Mouse (Mus musculus): ENCODE data around the gene Tmem131. TPM values are rescaled to one million over a fixed set of nuclear protein-coding genes. Genes with fewer than 3 reads are reported as not detected.

Gene Tmem131
- total and polyA plus RNA-seq, 3 experiments, result 51.0 to 298 (median 98.2) TPM

DNA sequence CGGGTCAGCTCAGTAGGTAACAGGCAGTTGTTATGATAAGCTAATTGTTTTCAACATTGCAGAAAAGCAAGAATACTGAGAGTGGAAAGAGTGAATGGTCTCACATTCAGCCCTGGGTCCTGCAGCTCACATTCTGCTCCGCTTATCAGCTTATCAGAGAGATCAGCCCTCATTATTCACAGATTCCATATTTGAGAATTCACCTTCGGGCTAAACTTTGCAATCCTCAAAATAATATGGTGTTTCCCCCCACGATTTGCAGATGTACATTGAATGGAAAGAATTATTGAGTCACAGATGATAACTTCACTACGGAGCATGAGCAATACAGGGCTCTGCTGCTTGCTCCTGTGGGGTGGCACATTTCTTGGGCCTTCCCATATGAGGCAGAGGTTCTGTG, 174.7 kb downstream of the Tmem131 start:
- Histone ChIP-seq H3K36me3 (replicated peaks) (no peaks in the 10 kb centered on the region), H3K4me3 (ENCODE audit: low read depth, low read length) (no peak overlapping the region), H3K4me1 (ENCODE audit: insufficient read depth, low read depth, low read length) (no peaks in the 10 kb centered on the region), H3K27me3 (ENCODE audit: insufficient read depth, low read length) (peaks cover 19% of the 10 kb centered on the region), H3K9me3 (replicated peaks) (no peaks in the 10 kb centered on the region)
- DNase-seq (ENCODE audit: low spot score) (no peak), ATAC-seq (ENCODE audit: extremely low read depth, insufficient number of reproducible peaks, low FRiP score, poor library complexity, severe bottlenecking) (no peak)
- TF ChIP-seq TAL1 (conservative IDR thresholded peaks at IDR 0.05; ENCODE audit: low read depth, low read length), result no peak
- no peak for TF ChIP-seq GATA1 (IDR thresholded peaks at IDR 0.05; ENCODE audit: borderline replicate concordance, low read length)
- TF ChIP-seq CTCF (IDR thresholded peaks at IDR 0.05; ENCODE audit: low read depth, low read length), result no peak
- no peak for TF ChIP-seq GATA2 (IDR thresholded peaks at IDR 0.05; ENCODE audit: borderline replicate concordance, low read depth, low read length)
- no peak for TF ChIP-seq POLR2AphosphoS5 (IDR thresholded peaks at IDR 0.05; ENCODE audit: insufficient replicate concordance, low read depth, low read length)

DNA sequence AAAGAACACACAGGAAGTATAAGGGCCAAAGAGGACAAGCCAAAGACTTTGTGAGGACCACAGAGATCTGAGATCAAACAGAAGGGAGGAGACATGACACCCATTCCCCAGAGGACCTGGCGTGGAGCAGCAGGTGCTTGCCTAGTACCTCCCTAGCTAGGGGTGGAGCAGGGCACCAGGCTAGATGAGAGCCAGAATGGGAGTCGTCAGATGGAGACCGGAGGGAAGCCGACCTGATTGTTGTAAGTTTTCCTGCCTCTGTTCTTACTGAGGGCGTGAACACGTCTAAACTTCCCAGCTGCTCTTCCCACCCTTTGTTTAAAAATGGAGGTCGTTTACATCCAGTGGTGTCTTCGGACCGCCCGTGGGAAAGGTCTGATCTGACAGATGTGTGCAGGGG, 176.1 kb downstream of the Tmem131 start:
- H3K4me1 ChIP-seq (ENCODE audit: insufficient read depth, low read depth, low read length), result no peaks in the 10 kb centered on the region
- peaks cover 23% of the 10 kb centered on the region for H3K27me3 ChIP-seq (ENCODE audit: insufficient read depth, low read length)
- H3K9me3 ChIP-seq (replicated peaks), result no peaks in the 10 kb centered on the region
- no peaks in the 10 kb centered on the region for H3K36me3 ChIP-seq (replicated peaks)
- ATAC-seq (ENCODE audit: extremely low read depth, insufficient number of reproducible peaks, low FRiP score, poor library complexity, severe bottlenecking) (no peak), DNase-seq (ENCODE audit: low spot score) (no peak)
- TF ChIP-seq GATA2 (IDR thresholded peaks at IDR 0.05; ENCODE audit: borderline replicate concordance, low read depth, low read length) (no peak), POLR2AphosphoS5 (IDR thresholded peaks at IDR 0.05; ENCODE audit: insufficient replicate concordance, low read depth, low read length) (no peak), CTCF (IDR thresholded peaks at IDR 0.05; ENCODE audit: low read depth, low read length) (no peak), GATA1 (IDR thresholded peaks at IDR 0.05; ENCODE audit: borderline replicate concordance, low read length) (no peak), TAL1 (conservative IDR thresholded peaks at IDR 0.05; ENCODE audit: low read depth, low read length) (no peak)
- no peak overlapping the region for H3K4me3 ChIP-seq (ENCODE audit: low read depth, low read length)

DNA sequence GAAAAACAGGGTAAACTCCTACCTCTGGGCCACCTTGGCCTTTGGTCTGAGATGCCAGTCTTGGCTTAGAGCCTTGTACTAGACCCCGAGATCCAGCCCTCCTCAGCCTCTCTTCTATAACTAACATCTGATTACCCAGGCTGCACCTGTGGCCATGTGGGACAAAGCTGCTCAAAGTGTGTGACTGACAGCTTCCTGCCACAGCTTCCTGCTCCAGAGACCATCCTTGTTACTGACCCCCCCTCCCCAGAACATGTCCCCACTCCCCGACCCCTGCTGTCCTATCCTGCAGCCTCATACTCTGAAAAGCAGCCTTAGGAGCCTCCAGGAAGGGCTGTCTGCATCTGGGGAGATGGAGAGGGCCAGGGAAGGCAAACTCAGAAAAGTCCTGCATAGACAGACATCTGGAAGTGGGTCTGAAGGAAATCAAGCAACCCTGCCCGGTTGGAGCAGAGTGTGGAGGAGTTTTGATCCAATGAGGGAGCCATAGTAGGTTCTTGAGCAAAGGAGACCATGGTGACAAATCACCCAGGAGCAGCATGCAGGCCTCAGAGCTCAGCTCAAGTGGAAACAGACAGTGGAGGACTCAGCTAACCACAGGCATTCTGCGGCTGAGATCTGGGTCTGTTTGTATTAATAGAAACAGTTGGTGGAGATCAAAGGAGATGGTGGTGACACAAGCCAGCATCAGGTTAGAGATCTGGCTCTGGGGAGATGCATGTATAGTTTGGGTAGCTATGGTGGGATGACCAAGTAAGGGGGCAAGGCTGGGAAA, 176.8 kb downstream of the Tmem131 start:
- H3K4me3 ChIP-seq (ENCODE audit: low read depth, low read length), result no peak overlapping the region
- ATAC-seq (ENCODE audit: extremely low read depth, insufficient number of reproducible peaks, low FRiP score, poor library complexity, severe bottlenecking) (no peak), DNase-seq (ENCODE audit: low spot score) (no peak)
- no peaks in the 10 kb centered on the region for H3K36me3 ChIP-seq (replicated peaks)
- no peaks in the 10 kb centered on the region for H3K9me3 ChIP-seq (replicated peaks)
- TF ChIP-seq POLR2AphosphoS5 (IDR thresholded peaks at IDR 0.05; ENCODE audit: insufficient replicate concordance, low read depth, low read length) (no peak), GATA1 (IDR thresholded peaks at IDR 0.05; ENCODE audit: borderline replicate concordance, low read length) (no peak), CTCF (IDR thresholded peaks at IDR 0.05; ENCODE audit: low read depth, low read length) (no peak), TAL1 (conservative IDR thresholded peaks at IDR 0.05; ENCODE audit: low read depth, low read length) (no peak), GATA2 (IDR thresholded peaks at IDR 0.05; ENCODE audit: borderline replicate concordance, low read depth, low read length) (no peak)
- no peaks in the 10 kb centered on the region for H3K4me1 ChIP-seq (ENCODE audit: insufficient read depth, low read depth, low read length)
- H3K27me3 ChIP-seq (ENCODE audit: insufficient read depth, low read length), result peaks cover 26% of the 10 kb centered on the region

GRCm38 (mm10) chr1:36761568-36761967, 181.9 kb downstream of the Tmem131 start, which contains the start of gene Zap70:
TSS of gene Zap70 (plus strand) at chr1:36761798.
- H3K4me3 ChIP-seq (ENCODE audit: low read depth, low read length), result no peak within 1 kb of the TSS
- no peak for TF ChIP-seq GATA2 (IDR thresholded peaks at IDR 0.05; ENCODE audit: borderline replicate concordance, low read depth, low read length)
- TF ChIP-seq TAL1 (conservative IDR thresholded peaks at IDR 0.05; ENCODE audit: low read depth, low read length), result no peak
- TF ChIP-seq CTCF (IDR thresholded peaks at IDR 0.05; ENCODE audit: low read depth, low read length), result no peak
- no peak for TF ChIP-seq GATA1 (IDR thresholded peaks at IDR 0.05; ENCODE audit: borderline replicate concordance, low read length)
- no peak for TF ChIP-seq POLR2AphosphoS5 (IDR thresholded peaks at IDR 0.05; ENCODE audit: insufficient replicate concordance, low read depth, low read length)
- no peaks in the 10 kb centered on the region for H3K36me3 ChIP-seq (replicated peaks)
- H3K4me1 ChIP-seq (ENCODE audit: insufficient read depth, low read depth, low read length), result no peaks in the 10 kb centered on the region; the same call in 1 of the 2 replicates
- no peak for ATAC-seq (ENCODE audit: extremely low read depth, insufficient number of reproducible peaks, low FRiP score, poor library complexity, severe bottlenecking)
- no peak for DNase-seq (ENCODE audit: low spot score)
- H3K27me3 ChIP-seq (ENCODE audit: insufficient read depth, low read length), result peaks cover 34% of the 10 kb centered on the region
- no peaks in the 10 kb centered on the region for H3K9me3 ChIP-seq (replicated peaks)

- Histone ChIP-seq H3K27me3 (ENCODE audit: insufficient read depth, low read length) (peaks cover 33% of the 10 kb centered on the region), H3K4me1 (ENCODE audit: insufficient read depth, low read depth, low read length) (no peaks in the 10 kb centered on the region; the same call in 1 of the 2 replicates), H3K36me3 (replicated peaks) (no peaks in the 10 kb centered on the region), H3K9me3 (replicated peaks) (no peaks in the 10 kb centered on the region), H3K4me3 (ENCODE audit: low read depth, low read length) (no peak overlapping the region)
- TF ChIP-seq GATA2 (IDR thresholded peaks at IDR 0.05; ENCODE audit: borderline replicate concordance, low read depth, low read length) (no peak), TAL1 (conservative IDR thresholded peaks at IDR 0.05; ENCODE audit: low read depth, low read length) (no peak), GATA1 (IDR thresholded peaks at IDR 0.05; ENCODE audit: borderline replicate concordance, low read length) (no peak), POLR2AphosphoS5 (IDR thresholded peaks at IDR 0.05; ENCODE audit: insufficient replicate concordance, low read depth, low read length) (no peak), CTCF (IDR thresholded peaks at IDR 0.05; ENCODE audit: low read depth, low read length) (no peak)
- ATAC-seq (ENCODE audit: extremely low read depth, insufficient number of reproducible peaks, low FRiP score, poor library complexity, severe bottlenecking) (no peak), DNase-seq (ENCODE audit: low spot score) (no peak)
These were observed 182.4 kb downstream of the Tmem131 start for GRCm38 (mm10) chr1:36761061-36761460.

- DNase-seq (ENCODE audit: low spot score) (no peak), ATAC-seq (ENCODE audit: extremely low read depth, insufficient number of reproducible peaks, low FRiP score, poor library complexity, severe bottlenecking) (no peak)
- Histone ChIP-seq H3K9me3 (replicated peaks) (no peaks in the 10 kb centered on the region), H3K27me3 (ENCODE audit: insufficient read depth, low read length) (peaks cover 29% of the 10 kb centered on the region), H3K4me1 (ENCODE audit: insufficient read depth, low read depth, low read length) (no peaks in the 10 kb centered on the region; the same call in 1 of the 2 replicates), H3K4me3 (ENCODE audit: low read depth, low read length) (no peak overlapping the region), H3K36me3 (replicated peaks) (no peaks in the 10 kb centered on the region)
- TF ChIP-seq TAL1 (conservative IDR thresholded peaks at IDR 0.05; ENCODE audit: low read depth, low read length) (no peak), POLR2AphosphoS5 (IDR thresholded peaks at IDR 0.05; ENCODE audit: insufficient replicate concordance, low read depth, low read length) (no peak), GATA1 (IDR thresholded peaks at IDR 0.05; ENCODE audit: borderline replicate concordance, low read length) (no peak), GATA2 (IDR thresholded peaks at IDR 0.05; ENCODE audit: borderline replicate concordance, low read depth, low read length) (no peak), CTCF (IDR thresholded peaks at IDR 0.05; ENCODE audit: low read depth, low read length) (no peak)
These were observed 183.1 kb downstream of the Tmem131 start for GRCm38 (mm10) chr1:36760401-36760800.

Data from G1E (cell line).